ENCODE assay signal across 8 mouse cellular contexts in the genomic region with DNA sequence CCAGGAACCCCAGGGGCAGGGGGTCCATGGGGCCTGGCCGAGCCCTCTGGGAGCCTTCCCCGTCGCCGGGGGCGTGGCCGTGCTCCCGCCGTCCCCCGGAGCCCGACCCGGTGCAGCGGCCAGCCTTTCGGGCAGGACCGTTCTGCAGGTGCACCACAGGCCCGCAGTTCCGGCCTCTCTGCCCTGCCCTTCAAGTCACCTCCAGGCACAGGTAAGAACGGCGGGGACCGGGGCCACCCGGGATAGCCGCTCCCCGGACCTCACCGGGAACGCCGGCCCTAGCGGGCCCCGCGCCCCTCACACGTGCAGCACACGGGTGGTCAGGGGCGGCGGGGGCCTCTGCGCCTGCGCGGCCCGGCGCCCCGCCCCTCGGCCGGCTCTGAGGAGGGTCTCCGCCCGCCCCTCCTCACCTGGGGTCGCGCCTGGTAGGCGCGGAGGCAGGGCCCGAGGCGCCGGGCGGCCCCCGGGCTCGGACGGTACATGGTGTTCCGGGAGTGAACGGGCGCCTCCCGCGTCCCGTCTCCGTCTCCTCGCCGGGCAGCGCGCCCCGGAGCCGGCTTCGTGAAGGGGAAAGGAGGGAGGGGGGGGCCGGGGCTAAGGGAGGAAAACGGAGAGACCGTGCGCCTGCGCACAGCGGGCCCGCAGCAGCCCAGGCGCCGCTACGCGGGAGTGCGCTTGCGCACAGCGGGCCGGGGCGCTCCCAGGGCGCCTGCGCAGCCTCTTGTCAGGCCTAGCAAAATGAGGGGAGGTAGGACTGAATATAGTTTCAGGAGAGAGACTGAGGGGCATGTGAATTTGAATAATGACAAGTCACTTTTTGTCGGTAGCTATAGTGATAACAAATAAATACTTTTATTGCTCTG. TPM values are rescaled to one million over a fixed set of nuclear protein-coding genes. Genes with fewer than 3 reads are reported as not detected.
DNase-seq lines count a peak whose midpoint lies in the region; ATAC-seq and TF ChIP-seq lines count a peak whose summit lies in the region.

A gene (minus strand): TSS at position 651 of the 863 bp plus-strand sequence.

- peak within 1 kb of the TSS; percentile 97 for H3K4me2 ChIP-seq in lung, embryonic 15.5 days

- ATAC-seq in frontal cortex, adult (ENCODE audit: low TSS enrichment) = peak; percentile 88
- ATAC-seq in hematopoietic stem cell, adult 5-6 weeks (replicated peaks in 1 of 2; ENCODE audit: insufficient read depth in 1 of 2, low FRiP score in 2 of 2, low TSS enrichment in 1 of 2, low read depth in 1 of 2, poor library complexity in 2 of 2, severe bottlenecking in 2 of 2) = peak; percentile 40 to 53
- peak; percentile 92 for ATAC-seq in lung, embryonic 15.5 days (ENCODE audit: borderline replicate concordance, extremely low read depth, low FRiP score, low TSS enrichment)

- no peaks in the 10 kb centered on the region for H3K27me3 ChIP-seq in lung, embryonic 15.5 days

- peak; percentile 95 for DNase-seq in MN1 (ENCODE audit: low spot score)
- DNase-seq in cerebellum, adult 9-10 months = peak; percentile 92
- DNase-seq in layer of hippocampus, adult 8-10 months (ENCODE audit: low spot score in 2 of 2) = peak; percentile 80 to 89
- DNase-seq in thymus, adult 18-20 months = peak; percentile 84 to 88

- peak; percentile 67 for TF ChIP-seq POLR2A in olfactory bulb, adult 2 months (IDR thresholded peaks at IDR 0.05; ENCODE audit: insufficient read depth, low read depth, low read length)

- H3K4me3 ChIP-seq in lung, embryonic 15.5 days = peak within 1 kb of the TSS; percentile 86
- H3K4me3 ChIP-seq in olfactory bulb, adult 2 months (ENCODE audit: insufficient read depth, low read depth, low read length) = peak within 1 kb of the TSS; percentile 95

- no peaks in the 10 kb centered on the region for H3K9me3 ChIP-seq in lung, embryonic 15.5 days

- H3K36me3 ChIP-seq in lung, embryonic 15.5 days = peaks cover 48% of the 10 kb centered on the region

- H3K27ac ChIP-seq in lung, embryonic 15.5 days = peak within 1 kb of the TSS; percentile 85
- peak within 1 kb of the TSS; percentile 85 for H3K27ac ChIP-seq in olfactory bulb, adult 2 months (ENCODE audit: insufficient read depth, low read depth, low read length)

- H3K4me1 ChIP-seq in lung, embryonic 15.5 days = peaks cover 17% of the 10 kb centered on the region
- H3K4me1 ChIP-seq in olfactory bulb, adult 2 months (ENCODE audit: control insufficient read depth, insufficient read depth, low read length) = peaks cover 11% of the 10 kb centered on the region

- WGBS in lung, embryonic 15.5 days = under 1% methylated on average over 58 of the region's 86 CpGs
- WGBS in olfactory bulb, adult 2 months = under 1% methylated on average over 81 of the region's 86 CpGs

- 0 out of 2 replicates have a peak, but pooled peaks have one; percentile 10 for TF ChIP-seq CTCF in olfactory bulb, adult 2 months (IDR thresholded peaks at IDR 0.05; ENCODE audit: insufficient read depth, low read depth, low read length)

- H3K9ac ChIP-seq in lung, embryonic 15.5 days = peak within 1 kb of the TSS; percentile 86

RNA-seq across cellular contexts. Expression of the gene that starts here (rescaled TPM):
- total RNA-seq in hematopoietic stem cell, adult 5-6 weeks (2017) = 4.9 and 17.4 TPM in 2 replicates
- 10 to 100 TPM; 45.9 to 61.4 (median 50.0) TPM for total RNA-seq in layer of hippocampus, adult 8-10 months (2022)
- polyA plus RNA-seq in lung, embryonic 15.5 days (2015; fragmentation: Nextera tagmentation; extraction: Ambion mirVana) = 20.5 and 21.2 TPM in 2 replicates
- polyA plus RNA-seq in olfactory bulb, adult 2 months (2012; ENCODE audit: insufficient read depth, insufficient read length, low replicate concordance, missing spikeins) = not detected in 2 replicates

Comparison
In these comparisons a context has a peak if more than half of its experiments do, and no peak if none do; other contexts are left out.
1. Peak in every context shown above with its lines: DNase-seq, ATAC-seq, H3K4me3 ChIP-seq and H3K27ac ChIP-seq.
2. RNA of the gene that starts here (polyA plus RNA-seq): 20.5 to 21.2 TPM in lung, embryonic 15.5 days; not detected in olfactory bulb, adult 2 months; every median in the first group is over 10 times any median in the second.